Mouse (Mus musculus) lung, postnatal 0 days (tissue): Measurements from ENCODE around the gene Klf11. TPM values are rescaled to one million over a fixed set of nuclear protein-coding genes. Genes with fewer than 3 reads are reported as not detected.

Experiments used
- ATAC-seq: fragments of 200-750 bp; cut with Nextera tagmentation; 2 replicates; pipeline ENCODE4 v1.8.0; 2017; ENCODE audit warnings: moderate library complexity
- DNase-seq: peaks from one replicate; pipeline ENCODE4 v3.0.0-alpha.2; 2016; ENCODE audit warnings: low spot score
- H3K27ac ChIP-seq: fragments of 300-500 bp; sonication (generic); 2 replicates; pipeline ENCODE4 v1.5.1; 2014; ENCODE audit warnings: antibody characterized with exemption, mild to moderate bottlenecking, low read length, mixed read lengths
- H3K27me3 ChIP-seq: fragments of 300-500 bp; sonication (generic); replicated peaks from 2 replicates; pipeline ENCODE4 v1.6.1; 2014; ENCODE audit warnings: low read length, mixed read lengths; ENCODE audit not compliant: insufficient read depth
- H3K36me3 ChIP-seq: fragments of 300-500 bp; sonication (generic); 2 replicates; pipeline ENCODE4 v1.6.1; 2014; ENCODE audit warnings: low read length, mixed read lengths; ENCODE audit not compliant: insufficient read depth
- H3K4me1 ChIP-seq: fragments of 300-500 bp; sonication (generic); 2 replicates; pipeline ENCODE4 v1.6.1; 2014; ENCODE audit warnings: antibody characterized with exemption, low read depth, low read length, mixed read lengths; ENCODE audit not compliant: insufficient read depth
- H3K4me2 ChIP-seq: fragments of 300-500 bp; sonication (generic); replicated peaks from 2 replicates; pipeline ENCODE4 v1.6.1; 2014; ENCODE audit warnings: low read depth, mild to moderate bottlenecking, low read length, moderate library complexity, mixed read lengths
- H3K4me3 ChIP-seq: fragments of 300-500 bp; sonication (generic); 2 replicates; pipeline ENCODE4 v1.5.1; 2014; ENCODE audit warnings: low read depth, low read length
- H3K9ac ChIP-seq: fragments of 300-500 bp; sonication (generic); replicated peaks from 2 replicates; pipeline ENCODE4 v1.6.1; 2014; ENCODE audit warnings: low read depth, mild to moderate bottlenecking
- H3K9me3 ChIP-seq: fragments of 300-500 bp; sonication (generic); 2 replicates; pipeline ENCODE4 v1.6.1; 2016; ENCODE audit warnings: low read length, mixed read lengths
- CTCF ChIP-seq: IDR thresholded peaks from 2 replicates; pipeline ENCODE4 v1.5.1; 2016; ENCODE audit warnings: antibody characterized with exemption, mild to moderate bottlenecking
- EP300 ChIP-seq: IDR thresholded peaks from 2 replicates; pipeline ENCODE4 v1.6.1; 2016; ENCODE audit warnings: antibody characterized with exemption, mild to moderate bottlenecking, control low read depth
- WGBS: fragments of 180-500 bp; shearing (Covaris S2); extraction: QIAGEN DNeasy Blood & Tissue Kit; methylation state at CpG from one replicate; pipeline ENCODE4 v1.1.7; 2014; 5-methylcytosine and 5-hydroxymethylcytosine counted together
- polyA plus RNA-seq: library from polyadenylated mRNA; unstranded; fragments of >200 nt; fragmentation: Nextera tagmentation; extraction: Ambion mirVana; gene quantifications from 2 replicates; pipeline ENCODE4 v1.2.1, GENCODE M21; 2015

Gene Klf11
- polyA plus RNA-seq, 1 experiment from 2014 or later = 22.1 TPM

DNA sequence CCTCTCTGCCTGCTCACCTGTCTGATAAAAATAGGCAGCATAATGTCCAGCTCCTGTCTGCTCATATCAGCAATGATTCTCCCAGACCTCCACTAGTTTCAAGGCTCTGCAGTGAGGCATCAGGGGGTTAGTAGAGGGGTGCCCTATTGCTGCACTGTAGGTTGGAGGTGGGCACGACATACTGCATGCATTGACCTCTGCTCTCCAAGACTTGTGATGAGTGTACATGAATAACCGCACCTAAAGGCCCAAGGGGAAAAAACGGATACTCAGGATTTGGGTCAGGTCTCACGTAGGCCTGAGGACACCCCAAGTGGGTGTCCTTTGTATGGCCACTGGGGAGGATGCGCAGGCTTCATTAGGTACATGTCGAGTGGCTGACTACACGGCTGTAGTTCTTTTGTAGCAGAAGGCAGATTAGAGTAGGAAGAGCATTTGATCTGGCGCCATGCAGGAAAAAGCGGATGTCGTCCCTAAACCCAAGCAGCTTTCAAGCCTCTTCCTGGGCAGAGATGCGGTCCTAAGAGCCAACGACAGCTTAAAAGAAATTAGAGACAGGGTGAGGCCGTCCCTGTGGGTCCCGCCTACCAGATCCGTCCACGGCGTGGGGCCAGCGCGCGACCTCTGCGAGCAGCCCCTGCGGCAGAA lies 535 bp upstream of the Klf11 start:
- WGBS = 7% methylated on average over 22 of the region's 22 CpGs
- H3K9me3 ChIP-seq = no peaks in the 10 kb centered on the region
- ATAC-seq (no peak), DNase-seq (no peak)
- H3K27me3 ChIP-seq = no peaks in the 10 kb centered on the region
- H3K4me2 ChIP-seq = peak overlapping the region; percentile 68
- H3K9ac ChIP-seq = peak overlapping the region; percentile 41
- H3K36me3 ChIP-seq = peaks cover 17% of the 10 kb centered on the region; the same call in 1 of the 2 replicates
- TF ChIP-seq EP300 = no peak
- TF ChIP-seq CTCF = peak; percentile 5; the same call in 1 of the 2 replicates
- H3K4me1 ChIP-seq = peaks cover 14% of the 10 kb centered on the region; the same call in 1 of the 2 replicates
- peak overlapping the region; percentile 94 for H3K27ac ChIP-seq
- peak overlapping the region; percentile 100 for H3K4me3 ChIP-seq

DNA sequence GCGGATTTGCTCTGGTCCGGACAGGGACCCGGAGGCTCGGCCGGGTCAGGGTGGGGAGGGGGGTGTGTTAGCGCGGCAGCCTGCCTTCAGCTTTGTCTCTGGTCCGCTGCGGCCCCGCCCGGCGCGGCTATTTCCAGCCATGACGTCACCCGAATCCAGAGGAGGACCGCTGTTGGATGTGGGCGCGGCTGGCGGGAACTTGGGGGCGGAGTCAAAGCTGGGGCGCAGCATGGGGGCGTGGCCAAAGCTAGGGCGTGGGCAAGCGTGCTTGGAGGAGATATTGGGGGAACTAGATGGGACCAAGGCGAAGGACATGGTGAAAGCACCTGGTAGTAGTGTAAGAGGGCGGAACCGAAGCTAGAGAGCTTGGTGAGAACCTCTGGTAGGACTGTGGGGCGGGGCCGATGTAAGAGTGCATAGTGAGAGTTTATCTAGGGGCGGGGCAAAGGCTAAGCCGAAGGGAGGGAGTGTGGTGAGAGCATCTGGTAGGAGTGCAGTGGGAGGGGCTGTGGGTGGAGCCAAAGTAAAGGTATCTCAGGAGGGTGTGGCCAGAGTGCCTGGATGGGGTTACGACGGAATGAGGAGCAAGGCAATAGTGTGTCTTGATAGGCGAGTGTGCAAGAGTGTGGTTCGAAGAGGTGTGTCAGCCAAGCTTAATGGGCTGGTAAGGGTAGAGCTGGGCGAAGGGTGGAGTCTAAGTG lies 718 bp downstream of the Klf11 start:
- peaks cover 30% of the 10 kb centered on the region for H3K36me3 ChIP-seq
- no peaks in the 10 kb centered on the region for H3K9me3 ChIP-seq
- H3K4me3 ChIP-seq = peak overlapping the region; percentile 100
- H3K9ac ChIP-seq = peak overlapping the region; percentile 98
- peaks cover 17% of the 10 kb centered on the region; the same call in 1 of the 2 replicates for H3K4me1 ChIP-seq
- WGBS = 3% methylated on average over 34 of the region's 36 CpGs
- H3K27ac ChIP-seq = peak overlapping the region; percentile 100
- ATAC-seq (peak; percentile 82), DNase-seq (peak; percentile 98)
- no peaks in the 10 kb centered on the region for H3K27me3 ChIP-seq
- H3K4me2 ChIP-seq = peak overlapping the region; percentile 65
- TF ChIP-seq EP300 (no peak; the same call in 1 of the 2 replicates), CTCF (no peak)

- Histone ChIP-seq H3K4me2 (no peak overlapping the region; the same call in 1 of the 2 replicates), H3K4me3 (no peak overlapping the region), H3K9ac (no peak overlapping the region), H3K4me1 (peaks cover 17% of the 10 kb centered on the region; the same call in 1 of the 2 replicates), H3K9me3 (no peaks in the 10 kb centered on the region), H3K27ac (no peak overlapping the region), H3K36me3 (peaks cover 30% of the 10 kb centered on the region), H3K27me3 (no peaks in the 10 kb centered on the region)
- DNase-seq = no peak
- TF ChIP-seq CTCF (no peak), EP300 (no peak)
- WGBS = 79% methylated on average over 16 of the region's 16 CpGs
- no peak for ATAC-seq
These were observed 3.2 kb downstream of the Klf11 start for GRCm38 (mm10) chr12:24654065-24654862.

DNA sequence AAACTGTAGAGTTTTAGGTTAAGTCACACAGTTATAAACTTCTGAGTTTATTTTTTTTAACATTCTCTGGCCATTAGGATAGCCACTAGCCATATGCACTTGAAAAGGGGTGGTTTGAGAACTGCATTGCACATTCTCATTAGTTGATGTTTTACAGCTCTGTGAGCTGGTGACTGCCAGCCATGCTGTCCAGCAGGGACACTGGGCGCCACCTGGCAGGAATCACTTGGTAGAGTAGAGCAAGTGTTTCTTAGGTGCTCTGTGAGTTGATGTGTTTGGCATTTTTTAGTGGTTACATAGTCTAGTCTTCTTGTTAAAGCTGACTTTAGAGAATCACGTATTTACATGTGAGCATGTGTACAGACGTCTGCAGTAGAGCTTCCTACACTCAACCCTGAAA lies 5.4 kb downstream of the Klf11 start:
- H3K9me3 ChIP-seq = no peaks in the 10 kb centered on the region
- ATAC-seq (no peak), DNase-seq (no peak)
- TF ChIP-seq CTCF (peak; percentile 24; the same call in 1 of the 2 replicates), EP300 (no peak)
- no peak overlapping the region for H3K27ac ChIP-seq
- WGBS = 65% methylated on average over 3 of the region's 3 CpGs
- H3K4me1 ChIP-seq = peaks cover 12% of the 10 kb centered on the region; the same call in 1 of the 2 replicates
- H3K4me3 ChIP-seq = no peak overlapping the region
- no peaks in the 10 kb centered on the region for H3K27me3 ChIP-seq
- H3K4me2 ChIP-seq = 0 out of 2 replicates have a peak overlapping the region, but pooled peaks have one; percentile 3
- no peak overlapping the region for H3K9ac ChIP-seq
- peaks cover 37% of the 10 kb centered on the region for H3K36me3 ChIP-seq

GRCm38 (mm10) chr12:24658998-24659397 lies 7.9 kb downstream of the Klf11 start:
- Histone ChIP-seq H3K4me3 (no peak overlapping the region), H3K9ac (no peak overlapping the region), H3K36me3 (peaks cover 41% of the 10 kb centered on the region), H3K27ac (no peak overlapping the region), H3K4me1 (0 out of 2 replicates have a peak, but pooled peaks cover 3% of the 10 kb centered on the region), H3K9me3 (no peaks in the 10 kb centered on the region), H3K27me3 (no peaks in the 10 kb centered on the region), H3K4me2 (no peak overlapping the region)
- TF ChIP-seq CTCF = no peak
- no peak for TF ChIP-seq EP300
- 76% methylated on average over 4 of the region's 4 CpGs for WGBS
- no peak for ATAC-seq
- DNase-seq = no peak

- TF ChIP-seq EP300 = no peak
- no peak for TF ChIP-seq CTCF
- DNase-seq (no peak), ATAC-seq (no peak)
- Histone ChIP-seq H3K9ac (no peak overlapping the region), H3K4me2 (no peak overlapping the region), H3K9me3 (no peaks in the 10 kb centered on the region), H3K27ac (no peak overlapping the region), H3K4me3 (no peak overlapping the region), H3K4me1 (0 out of 2 replicates have a peak, but pooled peaks cover 3% of the 10 kb centered on the region), H3K27me3 (no peaks in the 10 kb centered on the region), H3K36me3 (peaks cover 32% of the 10 kb centered on the region)
- 86% methylated on average over 9 of the region's 9 CpGs for WGBS
These were observed 8.8 kb downstream of the Klf11 start for GRCm38 (mm10) chr12:24659923-24660322.
